Mouse (Mus musculus) retina, embryonic 14.5 days (tissue): Measurements from ENCODE around the gene Adpgk.
"Not testable (repeated sequence)": the region's sequence is repeated elsewhere in the genome, so short reads cannot be mapped to it uniquely, and the experiment has no call there.

Source experiments
- DNase-seq: peaks from one replicate; pipeline ENCODE4 v3.0.0-alpha.2; 2015; ENCODE audit warnings: low spot score

Adpgk gene

GRCm38 (mm10) chr9:59289529-59290115 is 1.7 kb upstream of the Adpgk start:
- DNase-seq = no peak

GRCm38 (mm10) chr9:59291688-59292492 is 532 bp downstream of the Adpgk start:
- no peak for DNase-seq

GRCm38 (mm10) chr9:59292493-59292875 is 1.1 kb downstream of the Adpgk start:
- no peak for DNase-seq

GRCm38 (mm10) chr9:59296419-59296818 is 5.1 kb downstream of the Adpgk start:
- no peak for DNase-seq

GRCm38 (mm10) chr9:59307890-59308289 is 16.5 kb downstream of the Adpgk start:
- DNase-seq = no peak

GRCm38 (mm10) chr9:59310582-59311283 is 19.4 kb downstream of the Adpgk start:
- no peak for DNase-seq

GRCm38 (mm10) chr9:59311284-59311670 is 19.9 kb downstream of the Adpgk start:
- no peak for DNase-seq

GRCm38 (mm10) chr9:59316206-59316605 is 24.8 kb downstream of the Adpgk start:
- DNase-seq = no peak

GRCm38 (mm10) chr9:59324351-59324750 is 33.0 kb downstream of the Adpgk start:
- DNase-seq = no peak

GRCm38 (mm10) chr9:59330055-59330454 is 38.7 kb downstream of the Adpgk start:
- no peak for DNase-seq

GRCm38 (mm10) chr9:59336539-59336938 is 45.2 kb downstream of the Adpgk start:
- DNase-seq = no peak

- no peak for DNase-seq
These were observed 46.5 kb downstream of the Adpgk start for GRCm38 (mm10) chr9:59337889-59338288.

GRCm38 (mm10) chr9:59338411-59338810 is 47.1 kb downstream of the Adpgk start:
- peak; percentile 10 for DNase-seq

GRCm38 (mm10) chr9:59339107-59339506 is 47.7 kb downstream of the Adpgk start:
- no peak for DNase-seq

- peak; percentile 15 for DNase-seq
These were observed 48.6 kb downstream of the Adpgk start for GRCm38 (mm10) chr9:59340002-59340401.

GRCm38 (mm10) chr9:59346176-59346575 is 54.8 kb downstream of the Adpgk start:
- no peak for DNase-seq

GRCm38 (mm10) chr9:59352586-59353252 is 61.4 kb downstream of the Adpgk start:
- DNase-seq = no peak

- DNase-seq = peak; percentile 91
These were observed 61.9 kb downstream of the Adpgk start, which contains the start of gene Bbs4 for GRCm38 (mm10) chr9:59353253-59353639. Gene Bbs4 (minus strand): TSS chr9:59353508.

GRCm38 (mm10) chr9:59358041-59358440 is 66.7 kb downstream of the Adpgk start:
- DNase-seq = not testable (repeated sequence)

GRCm38 (mm10) chr9:59360487-59360886 is 69.1 kb downstream of the Adpgk start:
- DNase-seq = not testable (repeated sequence)

- no peak for DNase-seq
These were observed 77.9 kb downstream of the Adpgk start for GRCm38 (mm10) chr9:59369220-59369619.

- DNase-seq = no peak
These were observed 78.3 kb downstream of the Adpgk start for GRCm38 (mm10) chr9:59369646-59370045.
